Mouse (Mus musculus): ENCODE measurements at regions not wholly inside any gene's neighbourhood (a gene's known extent, or its start where the extent isn't known, plus 50 kb on each side); places are given as distances from the start of the nearest gene placed in this dataset.

DNA sequence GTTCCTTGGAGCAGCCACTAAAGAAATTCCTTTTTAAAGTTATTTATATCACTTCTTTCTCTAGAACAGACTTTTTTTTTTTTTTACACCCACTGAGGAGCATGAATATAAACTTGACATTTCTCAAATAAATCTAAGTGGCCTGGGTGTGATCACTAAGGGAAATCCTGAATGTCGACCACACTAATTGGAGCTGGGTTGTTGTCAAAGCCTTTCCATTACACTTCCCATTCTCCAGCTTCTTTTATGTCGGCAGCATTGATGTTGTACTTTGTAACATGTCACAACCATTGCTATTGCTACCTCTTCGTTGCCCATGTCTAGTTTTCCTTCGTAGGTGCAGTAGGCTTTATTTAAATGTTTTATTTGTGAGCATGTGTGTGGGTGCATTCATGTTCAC, 77.1 kb upstream of the Phactr1 start:
- TF ChIP-seq CTCF (IDR thresholded peaks at IDR 0.05; ENCODE audit: low read depth, low read length) = no peak
- TF ChIP-seq POLR2A (IDR thresholded peaks at IDR 0.05; ENCODE audit: extremely low read depth, insufficient read depth, low read length) = no peak
